Mouse (Mus musculus): ENCODE data around the gene N6amt1. TPM values are rescaled to one million over a fixed set of nuclear protein-coding genes. Genes with fewer than 3 reads are reported as not detected.

The N6amt1 gene
- polyA plus RNA-seq (2011; ENCODE audit: insufficient read depth, insufficient read length, low replicate concordance, missing spikeins): 8.3 and 9.9 TPM in 2 replicates

- under 1% methylated on average over 48 of the region's 48 CpGs for WGBS
- peak within 1 kb of the TSS; percentile 99 for H3K4me3 ChIP-seq (replicated peaks; ENCODE audit: control insufficient read depth, low read depth, low read length)
- TF ChIP-seq POLR2A (IDR thresholded peaks at IDR 0.05; ENCODE audit: borderline replicate concordance, control insufficient read depth, low read depth, low read length) (peak; percentile 69; the same call in 1 of the 2 replicates), CTCF (IDR thresholded peaks at IDR 0.05; ENCODE audit: control insufficient read depth, insufficient read depth, low read length) (no peak)
- peak within 1 kb of the TSS; percentile 97 for H3K27ac ChIP-seq (ENCODE audit: control insufficient read depth, insufficient read depth, low read depth, low read length, poor library complexity)
- no peaks in the 10 kb centered on the region for H3K4me1 ChIP-seq (ENCODE audit: control insufficient read depth, insufficient read depth, low read length)
Observed at GRCm38 (mm10) chr16:87354075-87354583, at the start of gene N6amt1. Gene N6amt1, plus strand, starts transcription at chr16:87354185.

- 72% methylated on average over 11 of the region's 11 CpGs for WGBS
- no peak for TF ChIP-seq CTCF (IDR thresholded peaks at IDR 0.05; ENCODE audit: control insufficient read depth, insufficient read depth, low read length)
- no peak overlapping the region for H3K4me3 ChIP-seq (replicated peaks; ENCODE audit: control insufficient read depth, low read depth, low read length)
- H3K27ac ChIP-seq (ENCODE audit: control insufficient read depth, insufficient read depth, low read depth, low read length, poor library complexity): no peak overlapping the region
- no peaks in the 10 kb centered on the region for H3K4me1 ChIP-seq (ENCODE audit: control insufficient read depth, insufficient read depth, low read length)
Observed at GRCm38 (mm10) chr16:87305251-87306011, 48.6 kb upstream of the N6amt1 start.

GRCm38 (mm10) chr16:87307109-87307735 lies 46.8 kb upstream of the N6amt1 start:
- no peaks in the 10 kb centered on the region for H3K4me1 ChIP-seq (ENCODE audit: control insufficient read depth, insufficient read depth, low read length)
- no peak for TF ChIP-seq POLR2A (IDR thresholded peaks at IDR 0.05; ENCODE audit: borderline replicate concordance, control insufficient read depth, low read depth, low read length)
- no peak for TF ChIP-seq CTCF (IDR thresholded peaks at IDR 0.05; ENCODE audit: control insufficient read depth, insufficient read depth, low read length)
- H3K4me3 ChIP-seq (replicated peaks; ENCODE audit: control insufficient read depth, low read depth, low read length): no peak overlapping the region
- H3K27ac ChIP-seq (ENCODE audit: control insufficient read depth, insufficient read depth, low read depth, low read length, poor library complexity): no peak overlapping the region
- WGBS: 70% methylated on average over 10 of the region's 10 CpGs

GRCm38 (mm10) chr16:87310659-87311058 lies 43.3 kb upstream of the N6amt1 start:
- Histone ChIP-seq H3K4me3 (replicated peaks; ENCODE audit: control insufficient read depth, low read depth, low read length) (no peak overlapping the region), H3K4me1 (ENCODE audit: control insufficient read depth, insufficient read depth, low read length) (no peaks in the 10 kb centered on the region), H3K27ac (ENCODE audit: control insufficient read depth, insufficient read depth, low read depth, low read length, poor library complexity) (no peak overlapping the region)
- TF ChIP-seq POLR2A (IDR thresholded peaks at IDR 0.05; ENCODE audit: borderline replicate concordance, control insufficient read depth, low read depth, low read length) (no peak), CTCF (IDR thresholded peaks at IDR 0.05; ENCODE audit: control insufficient read depth, insufficient read depth, low read length) (no peak)
- 72% methylated on average over 4 of the region's 4 CpGs for WGBS

GRCm38 (mm10) chr16:87318200-87318811 lies 35.7 kb upstream of the N6amt1 start:
- TF ChIP-seq POLR2A (IDR thresholded peaks at IDR 0.05; ENCODE audit: borderline replicate concordance, control insufficient read depth, low read depth, low read length): no peak
- no peak for TF ChIP-seq CTCF (IDR thresholded peaks at IDR 0.05; ENCODE audit: control insufficient read depth, insufficient read depth, low read length)
- WGBS: 62% methylated on average over 5 of the region's 5 CpGs
- no peak overlapping the region for H3K4me3 ChIP-seq (replicated peaks; ENCODE audit: control insufficient read depth, low read depth, low read length)
- no peak overlapping the region for H3K27ac ChIP-seq (ENCODE audit: control insufficient read depth, insufficient read depth, low read depth, low read length, poor library complexity)
- H3K4me1 ChIP-seq (ENCODE audit: control insufficient read depth, insufficient read depth, low read length): no peaks in the 10 kb centered on the region

- WGBS: 83% methylated on average over 5 of the region's 5 CpGs
- Histone ChIP-seq H3K4me1 (ENCODE audit: control insufficient read depth, insufficient read depth, low read length) (no peaks in the 10 kb centered on the region), H3K27ac (ENCODE audit: control insufficient read depth, insufficient read depth, low read depth, low read length, poor library complexity) (no peak overlapping the region), H3K4me3 (replicated peaks; ENCODE audit: control insufficient read depth, low read depth, low read length) (no peak overlapping the region)
- TF ChIP-seq CTCF (IDR thresholded peaks at IDR 0.05; ENCODE audit: control insufficient read depth, insufficient read depth, low read length) (no peak), POLR2A (IDR thresholded peaks at IDR 0.05; ENCODE audit: borderline replicate concordance, control insufficient read depth, low read depth, low read length) (no peak)
Observed at GRCm38 (mm10) chr16:87318998-87319397, 35.0 kb upstream of the N6amt1 start.

GRCm38 (mm10) chr16:87319541-87320251 lies 34.3 kb upstream of the N6amt1 start:
- Histone ChIP-seq H3K4me1 (ENCODE audit: control insufficient read depth, insufficient read depth, low read length) (no peaks in the 10 kb centered on the region; the same call in 1 of the 2 replicates), H3K27ac (ENCODE audit: control insufficient read depth, insufficient read depth, low read depth, low read length, poor library complexity) (no peak overlapping the region), H3K4me3 (replicated peaks; ENCODE audit: control insufficient read depth, low read depth, low read length) (no peak overlapping the region)
- 71% methylated on average over 5 of the region's 5 CpGs for WGBS
- TF ChIP-seq CTCF (IDR thresholded peaks at IDR 0.05; ENCODE audit: control insufficient read depth, insufficient read depth, low read length): no peak
- TF ChIP-seq POLR2A (IDR thresholded peaks at IDR 0.05; ENCODE audit: borderline replicate concordance, control insufficient read depth, low read depth, low read length): no peak

GRCm38 (mm10) chr16:87320252-87320555 lies 33.8 kb upstream of the N6amt1 start:
- 82% methylated on average over 2 of the region's 2 CpGs for WGBS
- TF ChIP-seq CTCF (IDR thresholded peaks at IDR 0.05; ENCODE audit: control insufficient read depth, insufficient read depth, low read length): no peak
- H3K27ac ChIP-seq (ENCODE audit: control insufficient read depth, insufficient read depth, low read depth, low read length, poor library complexity): no peak overlapping the region

More at GRCm38 (mm10) chr16:87320252-87320555, 33.8 kb upstream of the N6amt1 start:
- H3K4me1 ChIP-seq (ENCODE audit: control insufficient read depth, insufficient read depth, low read length): no peaks in the 10 kb centered on the region; the same call in 1 of the 2 replicates
- no peak overlapping the region for H3K4me3 ChIP-seq (replicated peaks; ENCODE audit: control insufficient read depth, low read depth, low read length)

All from bone marrow, adult 2 months (tissue).